Mouse (Mus musculus): Measurements from ENCODE around the gene Gna13. TPM values are rescaled to one million over a fixed set of nuclear protein-coding genes. Genes with fewer than 3 reads are reported as not detected.
A peak's percentile ranks its signal among the peaks of the same experiment; 100 is the strongest.

The Gna13 gene
- 20.3 and 22.2 TPM in 2 replicates for polyA plus RNA-seq (2016; fragmentation: Nextera tagmentation; extraction: Ambion mirVana)

DNA sequence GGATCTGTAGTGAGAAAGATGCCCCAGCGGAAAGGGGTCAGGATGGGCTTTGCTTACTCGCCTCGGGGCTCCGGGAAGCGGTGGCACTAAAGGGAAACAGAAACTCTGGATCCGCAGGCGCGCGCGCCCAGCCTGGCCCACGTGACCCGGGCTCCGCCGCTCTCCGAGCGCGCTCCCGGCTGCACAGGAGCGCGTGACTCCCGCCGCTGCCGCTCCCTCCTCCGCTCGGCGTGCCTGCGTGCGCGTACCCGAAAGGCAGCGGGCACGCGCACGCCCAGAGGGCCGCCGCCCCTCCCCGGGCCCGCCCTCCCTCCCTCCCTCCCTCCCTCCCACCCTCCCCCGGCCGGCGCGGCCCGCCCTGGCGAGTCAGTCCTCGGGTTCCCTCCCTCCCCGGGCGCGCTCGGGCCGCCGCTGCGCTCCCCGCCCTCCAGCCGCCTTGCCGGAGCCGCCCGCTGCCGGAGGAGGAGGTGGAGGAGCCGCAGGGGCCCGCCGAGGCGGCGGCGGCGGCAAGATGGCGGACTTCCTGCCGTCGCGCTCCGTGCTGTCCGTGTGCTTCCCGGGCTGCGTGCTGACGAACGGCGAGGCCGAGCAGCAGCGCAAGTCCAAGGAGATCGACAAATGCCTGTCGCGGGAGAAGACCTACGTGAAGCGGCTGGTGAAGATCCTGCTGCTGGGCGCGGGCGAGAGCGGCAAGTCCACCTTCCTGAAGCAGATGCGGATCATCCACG, at the start of gene Gna13:
Gene Gna13, plus strand, starts transcription at position 369 of the 728 bp plus-strand sequence.
- WGBS = under 1% methylated on average over 44 of the region's 89 CpGs
- peak; percentile 47 for ATAC-seq (ENCODE audit: insufficient number of reproducible peaks, insufficient read depth, low FRiP score, low TSS enrichment, low read depth)

DNA sequence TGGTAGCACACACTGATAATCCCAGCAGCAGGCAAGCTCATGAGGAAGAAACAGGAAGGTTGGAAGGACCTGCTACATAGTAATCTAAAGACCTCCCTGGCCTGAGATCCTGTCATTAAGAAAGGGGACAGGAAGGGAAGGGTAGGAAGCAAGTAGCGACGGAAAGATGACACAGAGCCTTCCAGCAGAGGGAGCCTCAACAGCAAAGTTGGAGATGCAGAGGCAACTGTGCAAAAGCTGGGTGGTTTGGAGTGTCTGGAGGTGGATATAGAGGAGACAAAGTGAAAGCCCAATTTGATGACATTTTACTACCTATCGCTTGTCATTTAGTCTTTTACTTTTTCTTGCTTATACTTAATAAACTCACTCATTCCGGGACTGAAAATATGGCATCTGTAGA, 45.7 kb upstream of the Gna13 start:
- no peak overlapping the region for H3K4me2 ChIP-seq
- peaks cover 15% of the 10 kb centered on the region for H3K27me3 ChIP-seq
- peaks cover 9% of the 10 kb centered on the region; the same call in 1 of the 2 replicates for H3K4me1 ChIP-seq (replicated peaks)
- H3K9ac ChIP-seq (replicated peaks) = no peak overlapping the region
- 41% methylated on average over 4 of the region's 4 CpGs for WGBS
- H3K9me3 ChIP-seq = no peaks in the 10 kb centered on the region
- no peaks in the 10 kb centered on the region for H3K36me3 ChIP-seq
- H3K27ac ChIP-seq = no peak overlapping the region
- H3K4me3 ChIP-seq (replicated peaks) = no peak overlapping the region
- ATAC-seq (ENCODE audit: insufficient number of reproducible peaks, insufficient read depth, low FRiP score, low TSS enrichment, low read depth) = no peak

More for the DNA sequence above, at the start of gene Gna13:
- H3K4me3 ChIP-seq (replicated peaks) = peak within 1 kb of the TSS; percentile 87
- H3K27me3 ChIP-seq = no peaks in the 10 kb centered on the region
- H3K27ac ChIP-seq = peak within 1 kb of the TSS; percentile 94
- no peaks in the 10 kb centered on the region for H3K9me3 ChIP-seq
- H3K36me3 ChIP-seq = peaks cover 24% of the 10 kb centered on the region
- peaks cover 27% of the 10 kb centered on the region for H3K4me1 ChIP-seq (replicated peaks)
- peak within 1 kb of the TSS; percentile 94 for H3K9ac ChIP-seq (replicated peaks)
- peak within 1 kb of the TSS; percentile 73 for H3K4me2 ChIP-seq

DNA sequence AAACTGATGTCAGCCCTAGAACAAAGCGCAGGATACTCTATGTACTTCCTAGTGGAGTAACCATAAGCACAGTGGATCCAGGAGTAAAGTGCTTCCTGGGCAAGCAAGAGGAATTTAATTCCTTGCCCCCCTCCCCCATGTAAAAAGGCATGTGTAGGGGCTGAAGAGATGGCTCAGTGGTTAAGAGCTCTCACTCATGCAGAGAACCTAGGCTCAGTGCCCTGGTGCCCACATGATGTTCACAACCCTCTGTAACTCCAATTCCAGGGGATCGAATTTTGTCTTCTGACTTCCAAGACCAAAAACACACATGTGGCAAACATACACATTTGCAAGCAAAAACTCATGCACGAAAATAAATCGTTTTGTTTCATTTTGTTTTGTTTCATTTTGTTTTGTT, 43.2 kb upstream of the Gna13 start:
- ATAC-seq (ENCODE audit: insufficient number of reproducible peaks, insufficient read depth, low FRiP score, low TSS enrichment, low read depth) = no peak
- 90% methylated on average over 4 of the region's 4 CpGs for WGBS
- Histone ChIP-seq H3K4me2 (no peak overlapping the region), H3K9ac (replicated peaks) (no peak overlapping the region), H3K4me3 (replicated peaks) (no peak overlapping the region), H3K9me3 (no peaks in the 10 kb centered on the region), H3K36me3 (no peaks in the 10 kb centered on the region), H3K4me1 (replicated peaks) (peaks cover 9% of the 10 kb centered on the region; the same call in 1 of the 2 replicates), H3K27me3 (peaks cover 9% of the 10 kb centered on the region; the same call in 1 of the 2 replicates), H3K27ac (no peak overlapping the region)

GRCm38 (mm10) chr11:109319946-109320345, 42.7 kb upstream of the Gna13 start:
- no peak overlapping the region for H3K4me2 ChIP-seq
- no peak for ATAC-seq (ENCODE audit: insufficient number of reproducible peaks, insufficient read depth, low FRiP score, low TSS enrichment, low read depth)
- peaks cover 7% of the 10 kb centered on the region; the same call in 1 of the 2 replicates for H3K27me3 ChIP-seq
- H3K4me3 ChIP-seq (replicated peaks) = no peak overlapping the region
- no peaks in the 10 kb centered on the region for H3K36me3 ChIP-seq
- no peak overlapping the region for H3K9ac ChIP-seq (replicated peaks)
- WGBS = 74% methylated on average over 5 of the region's 5 CpGs
- peaks cover 9% of the 10 kb centered on the region; the same call in 1 of the 2 replicates for H3K4me1 ChIP-seq (replicated peaks)
- H3K9me3 ChIP-seq = no peaks in the 10 kb centered on the region
- H3K27ac ChIP-seq = 0 out of 2 replicates have a peak overlapping the region, but pooled peaks have one; percentile 29

DNA sequence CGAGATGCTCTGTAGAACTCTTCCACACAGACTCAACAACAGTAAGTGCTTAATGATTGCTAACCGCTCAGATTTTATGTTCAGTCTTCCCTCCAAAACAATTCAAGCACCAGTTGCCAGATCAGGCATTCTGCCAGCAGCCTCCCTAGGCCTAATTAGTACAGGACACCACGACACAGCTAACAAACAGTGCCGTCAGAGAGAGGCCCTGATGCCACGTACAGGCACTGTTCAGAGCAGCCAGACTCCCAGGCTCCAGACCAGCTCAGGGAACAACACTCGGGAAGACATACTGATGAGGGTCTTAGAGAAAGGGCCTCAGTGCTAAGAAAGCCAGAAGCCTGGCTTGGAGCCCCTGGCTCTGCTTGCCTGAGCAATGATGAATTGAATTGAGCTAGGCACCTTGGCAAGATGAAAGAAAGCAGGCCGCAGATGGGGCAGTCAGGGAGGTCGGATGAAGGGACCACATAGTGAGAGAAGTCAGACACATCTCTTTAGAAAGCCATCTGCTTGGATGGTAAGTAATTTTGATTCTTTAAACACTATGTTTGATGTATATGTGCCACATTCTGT, 42.2 kb upstream of the Gna13 start:
- Histone ChIP-seq H3K36me3 (no peaks in the 10 kb centered on the region), H3K9ac (replicated peaks) (no peak overlapping the region)
- WGBS = 24% methylated on average over 8 of the region's 8 CpGs

DNA sequence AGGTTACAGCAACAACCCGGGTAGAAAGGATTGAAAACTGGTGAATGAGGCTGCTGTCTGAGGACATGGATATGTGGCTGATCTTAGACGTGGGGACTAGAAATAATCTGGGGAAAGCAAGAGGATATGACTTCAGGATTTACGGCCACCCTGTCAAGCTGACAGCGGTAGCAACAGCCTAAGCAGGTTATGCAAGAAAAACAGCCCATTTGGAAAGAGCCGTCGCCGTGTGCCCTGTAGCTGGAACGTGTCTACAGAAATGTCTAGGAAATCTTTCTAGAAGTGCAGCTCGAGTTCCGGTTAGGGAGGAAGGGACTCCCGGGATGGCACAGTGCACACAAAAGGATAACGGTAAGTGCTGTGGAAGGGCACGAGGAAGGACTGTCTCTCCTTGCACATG, 36.4 kb upstream of the Gna13 start:
- Histone ChIP-seq H3K4me1 (replicated peaks) (peaks cover 21% of the 10 kb centered on the region), H3K4me3 (replicated peaks) (no peak overlapping the region), H3K36me3 (no peaks in the 10 kb centered on the region), H3K9me3 (no peaks in the 10 kb centered on the region), H3K9ac (replicated peaks) (no peak overlapping the region), H3K4me2 (no peak overlapping the region), H3K27ac (no peak overlapping the region), H3K27me3 (no peaks in the 10 kb centered on the region)
- no peak for ATAC-seq (ENCODE audit: insufficient number of reproducible peaks, insufficient read depth, low FRiP score, low TSS enrichment, low read depth)
- 70% methylated on average over 13 of the region's 13 CpGs for WGBS

More for the DNA sequence above, 42.2 kb upstream of the Gna13 start:
- H3K9me3 ChIP-seq = no peaks in the 10 kb centered on the region
- H3K4me1 ChIP-seq (replicated peaks) = peaks cover 9% of the 10 kb centered on the region; the same call in 1 of the 2 replicates
- 0 out of 2 replicates have a peak, but pooled peaks cover 5% of the 10 kb centered on the region for H3K27me3 ChIP-seq
- no peak for ATAC-seq (ENCODE audit: insufficient number of reproducible peaks, insufficient read depth, low FRiP score, low TSS enrichment, low read depth)
- H3K4me3 ChIP-seq (replicated peaks) = no peak overlapping the region
- peak overlapping the region; percentile 57; the same call in 1 of the 2 replicates for H3K27ac ChIP-seq
- no peak overlapping the region for H3K4me2 ChIP-seq

DNA sequence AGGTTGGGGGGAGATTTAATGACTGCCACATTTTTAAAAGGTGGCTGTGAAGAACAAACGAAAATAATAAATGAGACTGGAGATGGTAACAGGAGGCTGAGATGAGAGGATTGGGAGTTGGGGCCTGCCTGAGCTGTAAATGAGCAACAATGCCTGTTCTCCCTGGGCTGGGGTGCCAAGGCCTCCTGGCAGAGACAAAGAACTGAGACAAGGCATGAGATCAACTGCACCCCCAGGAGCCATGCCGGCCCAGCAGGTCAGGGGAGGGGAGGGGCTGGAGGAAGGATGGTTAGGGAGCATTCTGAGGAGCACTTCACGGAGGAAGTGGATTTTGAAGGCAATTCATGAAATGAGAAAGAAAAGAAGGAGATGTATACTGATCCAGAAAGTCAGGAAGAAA, 35.2 kb upstream of the Gna13 start:
- Histone ChIP-seq H3K9ac (replicated peaks) (no peak overlapping the region), H3K4me2 (no peak overlapping the region), H3K36me3 (no peaks in the 10 kb centered on the region), H3K4me1 (replicated peaks) (peaks cover 21% of the 10 kb centered on the region), H3K4me3 (replicated peaks) (no peak overlapping the region), H3K27me3 (no peaks in the 10 kb centered on the region), H3K27ac (no peak overlapping the region), H3K9me3 (no peaks in the 10 kb centered on the region)
- WGBS = 29% methylated on average over 3 of the region's 3 CpGs
- ATAC-seq (ENCODE audit: insufficient number of reproducible peaks, insufficient read depth, low FRiP score, low TSS enrichment, low read depth) = no peak

GRCm38 (mm10) chr11:109327952-109328351, 34.7 kb upstream of the Gna13 start:
- 89% methylated on average over 10 of the region's 10 CpGs for WGBS
- no peak overlapping the region for H3K27ac ChIP-seq
- no peak overlapping the region for H3K4me2 ChIP-seq
- no peak overlapping the region for H3K4me3 ChIP-seq (replicated peaks)
- ATAC-seq (ENCODE audit: insufficient number of reproducible peaks, insufficient read depth, low FRiP score, low TSS enrichment, low read depth) = no peak
- H3K9ac ChIP-seq (replicated peaks) = no peak overlapping the region
- H3K27me3 ChIP-seq = no peaks in the 10 kb centered on the region
- no peaks in the 10 kb centered on the region for H3K36me3 ChIP-seq
- peaks cover 21% of the 10 kb centered on the region for H3K4me1 ChIP-seq (replicated peaks)
- no peaks in the 10 kb centered on the region for H3K9me3 ChIP-seq

DNA sequence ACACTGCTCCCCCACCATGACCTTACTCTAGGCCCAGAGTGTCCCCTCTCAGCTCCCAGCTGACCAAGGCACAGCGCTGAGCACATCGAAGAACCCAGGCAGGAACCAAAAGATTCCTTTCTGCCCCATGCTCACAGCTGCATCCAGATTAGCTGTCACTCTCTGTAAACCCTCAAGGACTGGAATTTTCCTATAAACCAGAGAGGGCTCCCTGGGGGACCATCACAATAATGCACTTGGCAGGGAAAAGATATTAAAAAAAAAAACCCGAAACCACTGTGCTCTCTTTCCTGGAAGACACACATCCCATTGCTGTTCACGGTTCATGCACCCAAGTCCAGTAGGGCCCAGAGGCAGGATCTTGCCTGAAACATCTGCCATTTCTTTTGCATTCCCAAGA, 33.3 kb upstream of the Gna13 start:
- no peak for ATAC-seq (ENCODE audit: insufficient number of reproducible peaks, insufficient read depth, low FRiP score, low TSS enrichment, low read depth)
- Histone ChIP-seq H3K4me3 (replicated peaks) (no peak overlapping the region), H3K4me1 (replicated peaks) (peaks cover 21% of the 10 kb centered on the region), H3K27me3 (no peaks in the 10 kb centered on the region), H3K9me3 (no peaks in the 10 kb centered on the region), H3K36me3 (no peaks in the 10 kb centered on the region), H3K4me2 (no peak overlapping the region), H3K27ac (no peak overlapping the region), H3K9ac (replicated peaks) (no peak overlapping the region)
- WGBS = 45% methylated on average over 4 of the region's 4 CpGs

DNA sequence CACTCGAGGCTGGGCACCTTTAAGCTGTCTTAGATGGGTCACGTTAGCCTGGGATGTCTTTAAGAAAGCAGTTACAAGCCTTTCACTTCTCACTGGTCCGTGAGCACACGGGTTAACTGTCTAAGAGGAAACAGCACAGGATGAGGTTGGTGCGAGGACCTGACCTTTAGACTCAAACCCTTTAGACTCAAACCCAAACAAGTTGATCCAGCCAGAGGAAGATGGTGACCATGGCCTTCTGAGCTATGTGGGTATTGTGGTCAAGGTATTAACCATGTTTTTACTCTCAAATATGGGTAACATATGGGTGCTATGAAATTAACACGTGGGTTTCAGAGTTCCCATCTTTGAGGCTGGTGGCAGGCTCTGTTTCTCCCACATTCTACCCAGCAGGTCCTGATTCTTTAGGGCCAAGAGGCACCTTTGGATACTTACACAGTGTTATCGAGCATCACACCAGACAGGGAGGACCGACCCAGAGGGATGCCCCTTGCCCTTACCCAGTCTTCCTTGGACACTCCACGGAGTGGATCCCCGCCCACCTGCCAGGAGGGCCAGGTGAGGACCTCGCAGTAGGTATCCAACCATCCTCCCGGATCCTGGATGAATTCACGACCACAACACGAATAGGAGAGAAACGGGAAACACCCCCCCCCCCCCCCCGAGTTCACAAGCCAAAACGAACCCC, 31.8 kb upstream of the Gna13 start:
- Histone ChIP-seq H3K4me1 (replicated peaks) (peaks cover 21% of the 10 kb centered on the region), H3K9ac (replicated peaks) (no peak overlapping the region), H3K9me3 (no peaks in the 10 kb centered on the region), H3K4me2 (peak overlapping the region; percentile 57), H3K4me3 (replicated peaks) (peak overlapping the region; percentile 25), H3K27ac (no peak overlapping the region), H3K36me3 (no peaks in the 10 kb centered on the region), H3K27me3 (no peaks in the 10 kb centered on the region)
- peak; percentile 39; the same call in 1 of the 2 replicates for ATAC-seq (ENCODE audit: insufficient number of reproducible peaks, insufficient read depth, low FRiP score, low TSS enrichment, low read depth)
- 35% methylated on average over 17 of the region's 17 CpGs for WGBS

GRCm38 (mm10) chr11:109331424-109331824, 31.2 kb upstream of the Gna13 start:
- WGBS = 5% methylated on average over 6 of the region's 6 CpGs
- peak overlapping the region; percentile 25 for H3K4me3 ChIP-seq (replicated peaks)
- peak overlapping the region; percentile 35; the same call in 1 of the 2 replicates for H3K9ac ChIP-seq (replicated peaks)
- H3K36me3 ChIP-seq = no peaks in the 10 kb centered on the region
- ATAC-seq (ENCODE audit: insufficient number of reproducible peaks, insufficient read depth, low FRiP score, low TSS enrichment, low read depth) = peak; percentile 89
- no peaks in the 10 kb centered on the region for H3K27me3 ChIP-seq
- H3K4me1 ChIP-seq (replicated peaks) = peaks cover 21% of the 10 kb centered on the region
- H3K9me3 ChIP-seq = no peaks in the 10 kb centered on the region
- no peak overlapping the region for H3K27ac ChIP-seq
- H3K4me2 ChIP-seq = peak overlapping the region; percentile 57

Data from limb, embryonic 12.5 days (tissue).